8 mouse cellular contexts compared by ENCODE assay signal in genomic region chr2:181598454-181599351, GRCm38 (mm10). TPM values are rescaled to one million over a fixed set of nuclear protein-coding genes. Genes with fewer than 3 reads are reported as not detected.
DNase-seq lines count a peak whose midpoint lies in the region; ATAC-seq lines count a peak whose summit lies in the region.

Gene Samd10 (minus strand): TSS chr2:181599212.

- peak within 1 kb of the TSS; percentile 64 for H3K4me3 ChIP-seq in limb, embryonic 11.5 days (ENCODE audit: low read depth, low read length)
- peak within 1 kb of the TSS; percentile 94 for H3K4me3 ChIP-seq in midbrain, embryonic 10.5 days

- no peaks in the 10 kb centered on the region for H3K9me3 ChIP-seq in limb, embryonic 11.5 days (ENCODE audit: control insufficient read depth, low read length)
- H3K9me3 ChIP-seq in midbrain, embryonic 10.5 days (replicated peaks), result no peaks in the 10 kb centered on the region

- peak; percentile 55 to 63 for DNase-seq in heart, adult 18-20 months
- DNase-seq in heart, postnatal 25 days (ENCODE audit: low spot score), result no peak
- peak; percentile 80 to 86 for DNase-seq in cerebellum, adult 18-20 months
- peak; percentile 59 to 73 for DNase-seq in frontal cortex, postnatal 36 days (ENCODE audit: low spot score in 2 of 2)
- peak; percentile 77 for DNase-seq in kidney, adult 11 months
- DNase-seq in limb, embryonic 11.5 days (ENCODE audit: low spot score), result peak; percentile 73
- DNase-seq in midbrain, embryonic 10.5 days (ENCODE audit: low spot score), result peak; percentile 70
- DNase-seq in spleen, postnatal 4 days (ENCODE audit: low spot score in 2 of 2), result peak; percentile 57 to 85

- H3K9ac ChIP-seq in limb, embryonic 11.5 days (ENCODE audit: low read length), result peak within 1 kb of the TSS; percentile 76

- ATAC-seq in limb, embryonic 11.5 days (ENCODE audit: insufficient number of reproducible peaks, low FRiP score, low TSS enrichment, low read depth), result peak; percentile 29

- intact Hi-C loops in heart, postnatal 25 days (cut with DNase I), result loop anchor here (5.0 kb wide), 1 partner anchor 206 kb away; no protein-coding TSS in a partner anchor

- H3K4me2 ChIP-seq in limb, embryonic 11.5 days (ENCODE audit: low read depth, severe bottlenecking), result peak within 1 kb of the TSS; percentile 96

- H3K36me3 ChIP-seq in limb, embryonic 11.5 days (ENCODE audit: control insufficient read depth, insufficient read depth, low read length), result no peaks in the 10 kb centered on the region
- peaks cover 15% of the 10 kb centered on the region for H3K36me3 ChIP-seq in midbrain, embryonic 10.5 days

- no peaks in the 10 kb centered on the region; the same call in 1 of the 2 replicates for H3K27me3 ChIP-seq in limb, embryonic 11.5 days (ENCODE audit: control insufficient read depth, insufficient read depth, low read length)
- H3K27me3 ChIP-seq in midbrain, embryonic 10.5 days (ENCODE audit: low read depth, poor library complexity, severe bottlenecking), result no peaks in the 10 kb centered on the region; the same call in 1 of the 2 replicates

- no peak within 1 kb of the TSS for H3K27ac ChIP-seq in limb, embryonic 11.5 days (replicated peaks; ENCODE audit: low read depth, low read length)
- peak within 1 kb of the TSS; percentile 90 for H3K27ac ChIP-seq in midbrain, embryonic 10.5 days (replicated peaks)

- 3% methylated on average over 71 of the region's 71 CpGs for WGBS in limb, embryonic 11.5 days
- WGBS in midbrain, embryonic 10.5 days, result 2% methylated on average over 71 of the region's 71 CpGs

- peaks cover 7% of the 10 kb centered on the region for H3K4me1 ChIP-seq in limb, embryonic 11.5 days (ENCODE audit: control insufficient read depth, insufficient read depth, low read length)
- H3K4me1 ChIP-seq in midbrain, embryonic 10.5 days, result peaks cover 48% of the 10 kb centered on the region

RNA-seq across cellular contexts. Expression of gene Samd10, which starts in this region (rescaled TPM):
- total RNA-seq in heart, adult 18-20 months (2021), result 1 to 10 TPM; 1.6 to 2.3 TPM
- 1 to 10 TPM; 1.2 to 1.4 TPM for total RNA-seq in heart, postnatal 25 days (2021)
- 14.9 and 17.7 TPM in 2 replicates for polyA plus RNA-seq in limb, embryonic 11.5 days (2014; fragmentation: Nextera tagmentation; extraction: Ambion mirVana)
- polyA plus RNA-seq in midbrain, embryonic 10.5 days (2016; fragmentation: Nextera tagmentation; extraction: Ambion mirVana), result 36.4 and 56.1 TPM in 2 replicates
